Mouse (Mus musculus): ENCODE results near the gene Gm2056. TPM values are rescaled to one million over a fixed set of nuclear protein-coding genes. Genes with fewer than 3 reads are reported as not detected.

The Gm2056 gene
- not detected for polyA plus RNA-seq (2015; fragmentation: Illumina TruSeq; extraction: RNeasy Lipid Tissue Mini Kit (QIAGEN cat#74804); ENCODE audit: insufficient read depth, low replicate concordance)

GRCm38 (mm10) chr12:88026704-88027103 is at the start of gene Gm2056:
Gene Gm2056 (plus strand): TSS chr12:88027004.

GRCm38 (mm10) chr12:88011548-88011947 is 15.3 kb upstream of the Gm2056 start, which contains the start of gene Gm2075:
Gene Gm2075 (plus strand): TSS chr12:88011848.

GRCm38 (mm10) chr12:88018671-88019070 is 8.1 kb upstream of the Gm2056 start, which contains the start of gene Gm6803:
Gene Gm6803 (minus strand): TSS chr12:88018771.

Other genes starting within 250 kb of the Gm2056 start
- gene Gm21936, start 231.5 kb upstream of the Gm2056 start, polyA plus RNA-seq (2015; fragmentation: Illumina TruSeq; extraction: RNeasy Lipid Tissue Mini Kit (QIAGEN cat#74804); ENCODE audit: insufficient read depth, low replicate concordance), result not detected
- not detected for gene BB287469, start 210.4 kb upstream of the Gm2056 start, polyA plus RNA-seq (2015; fragmentation: Illumina TruSeq; extraction: RNeasy Lipid Tissue Mini Kit (QIAGEN cat#74804); ENCODE audit: insufficient read depth, low replicate concordance)
- not detected for gene Gm2001, start 184.7 kb upstream of the Gm2056 start, polyA plus RNA-seq (2015; fragmentation: Illumina TruSeq; extraction: RNeasy Lipid Tissue Mini Kit (QIAGEN cat#74804); ENCODE audit: insufficient read depth, low replicate concordance)
- gene Gm2016, start 152.9 kb upstream of the Gm2056 start, polyA plus RNA-seq (2015; fragmentation: Illumina TruSeq; extraction: RNeasy Lipid Tissue Mini Kit (QIAGEN cat#74804); ENCODE audit: insufficient read depth, low replicate concordance), result not detected
- gene Gm2022, start 131.6 kb upstream of the Gm2056 start, polyA plus RNA-seq (2015; fragmentation: Illumina TruSeq; extraction: RNeasy Lipid Tissue Mini Kit (QIAGEN cat#74804); ENCODE audit: insufficient read depth, low replicate concordance), result not detected
- gene Gm2035, start 107.1 kb upstream of the Gm2056 start, polyA plus RNA-seq (2015; fragmentation: Illumina TruSeq; extraction: RNeasy Lipid Tissue Mini Kit (QIAGEN cat#74804); ENCODE audit: insufficient read depth, low replicate concordance), result not detected
- gene Gm2042, start 72.9 kb upstream of the Gm2056 start, polyA plus RNA-seq (2015; fragmentation: Illumina TruSeq; extraction: RNeasy Lipid Tissue Mini Kit (QIAGEN cat#74804); ENCODE audit: insufficient read depth, low replicate concordance), result not detected
- not detected for gene Gm2075, start 15.2 kb upstream of the Gm2056 start, polyA plus RNA-seq (2015; fragmentation: Illumina TruSeq; extraction: RNeasy Lipid Tissue Mini Kit (QIAGEN cat#74804); ENCODE audit: insufficient read depth, low replicate concordance)
- gene Gm6803, start 8.2 kb upstream of the Gm2056 start, polyA plus RNA-seq (2015; fragmentation: Illumina TruSeq; extraction: RNeasy Lipid Tissue Mini Kit (QIAGEN cat#74804); ENCODE audit: insufficient read depth, low replicate concordance), result not detected
- not detected for gene Gm16368, start 56.7 kb downstream of the Gm2056 start, polyA plus RNA-seq (2015; fragmentation: Illumina TruSeq; extraction: RNeasy Lipid Tissue Mini Kit (QIAGEN cat#74804); ENCODE audit: insufficient read depth, low replicate concordance)
- gene Gm10436, start 155.1 kb downstream of the Gm2056 start, polyA plus RNA-seq (2015; fragmentation: Illumina TruSeq; extraction: RNeasy Lipid Tissue Mini Kit (QIAGEN cat#74804); ENCODE audit: insufficient read depth, low replicate concordance), result not detected
- gene Gm8332, start 223.1 kb downstream of the Gm2056 start, polyA plus RNA-seq (2015; fragmentation: Illumina TruSeq; extraction: RNeasy Lipid Tissue Mini Kit (QIAGEN cat#74804); ENCODE audit: insufficient read depth, low replicate concordance), result not detected
- gene Gm5662, start 247.5 kb downstream of the Gm2056 start, polyA plus RNA-seq (2015; fragmentation: Illumina TruSeq; extraction: RNeasy Lipid Tissue Mini Kit (QIAGEN cat#74804); ENCODE audit: insufficient read depth, low replicate concordance), result not detected